Mouse (Mus musculus) liver, embryonic 16.5 days (tissue): ENCODE data around the gene Pak7. TPM values are rescaled to one million over a fixed set of nuclear protein-coding genes. Genes with fewer than 3 reads are reported as not detected.

ENCODE experiments used
- polyA plus RNA-seq: library from polyadenylated mRNA; unstranded; fragments of >200 nt; fragmentation: Nextera tagmentation; extraction: Ambion mirVana; gene quantifications from 2 replicates; pipeline ENCODE4 v1.2.1, GENCODE M21; 2015

Gene Pak7
- polyA plus RNA-seq, 1 experiment from 2014 or later: 0.04 TPM

Other genes starting within 250 kb of the Pak7 start
- gene Ankef1, start 113.9 kb upstream of the Pak7 start, polyA plus RNA-seq: not detected in 2 replicates